Mouse (Mus musculus) layer of hippocampus, adult 9-11 months (tissue): ENCODE results near the gene Pitpnm3.

ENCODE experiments used
- DNase-seq: peaks from one replicate; pipeline ENCODE4 v3.0.0; 2022

The Pitpnm3 gene

GRCm38 (mm10) chr11:72134536-72135382, 819 bp downstream of the Pitpnm3 start:
- no peak for DNase-seq

GRCm38 (mm10) chr11:72133075-72133474, 2.5 kb downstream of the Pitpnm3 start:
- DNase-seq = no peak

- no peak for DNase-seq
Measured at GRCm38 (mm10) chr11:72132266-72132665, 3.3 kb downstream of the Pitpnm3 start.

- no peak for DNase-seq
Measured at GRCm38 (mm10) chr11:72131697-72132096, 3.9 kb downstream of the Pitpnm3 start.

GRCm38 (mm10) chr11:72130905-72131304, 4.7 kb downstream of the Pitpnm3 start:
- DNase-seq = no peak

GRCm38 (mm10) chr11:72130472-72130871, 5.1 kb downstream of the Pitpnm3 start:
- no peak for DNase-seq

GRCm38 (mm10) chr11:72130021-72130420, 5.6 kb downstream of the Pitpnm3 start:
- no peak for DNase-seq

GRCm38 (mm10) chr11:72129032-72129894, 6.3 kb downstream of the Pitpnm3 start:
- DNase-seq = no peak

- DNase-seq = no peak
Measured at GRCm38 (mm10) chr11:72127450-72128189, 8.0 kb downstream of the Pitpnm3 start.

GRCm38 (mm10) chr11:72125781-72126180, 9.8 kb downstream of the Pitpnm3 start:
- no peak for DNase-seq

GRCm38 (mm10) chr11:72123531-72123930, 12.0 kb downstream of the Pitpnm3 start:
- DNase-seq = no peak

GRCm38 (mm10) chr11:72120354-72120753, 15.2 kb downstream of the Pitpnm3 start:
- no peak for DNase-seq

GRCm38 (mm10) chr11:72118630-72119029, 16.9 kb downstream of the Pitpnm3 start:
- no peak for DNase-seq

GRCm38 (mm10) chr11:72113296-72113695, 22.3 kb downstream of the Pitpnm3 start:
- no peak for DNase-seq

GRCm38 (mm10) chr11:72110726-72111125, 24.9 kb downstream of the Pitpnm3 start:
- no peak for DNase-seq

GRCm38 (mm10) chr11:72104223-72104622, 31.4 kb downstream of the Pitpnm3 start:
- no peak for DNase-seq

- DNase-seq = no peak
Measured at GRCm38 (mm10) chr11:72103530-72103929, 32.0 kb downstream of the Pitpnm3 start.

- no peak for DNase-seq
Measured at GRCm38 (mm10) chr11:72100996-72101395, 34.6 kb downstream of the Pitpnm3 start.

- DNase-seq = no peak
Measured at GRCm38 (mm10) chr11:72099181-72099580, 36.4 kb downstream of the Pitpnm3 start.

GRCm38 (mm10) chr11:72098027-72098426, 37.6 kb downstream of the Pitpnm3 start:
- no peak for DNase-seq

- no peak for DNase-seq
Measured at GRCm38 (mm10) chr11:72095994-72096393, 39.6 kb downstream of the Pitpnm3 start.

GRCm38 (mm10) chr11:72094442-72094841, 41.1 kb downstream of the Pitpnm3 start:
- DNase-seq = no peak

- DNase-seq = no peak
Measured at GRCm38 (mm10) chr11:72092390-72092789, 43.2 kb downstream of the Pitpnm3 start.
